Mouse (Mus musculus) heart, embryonic 11.5 days (tissue): Measurements from ENCODE around the gene H2-Ob. TPM values are rescaled to one million over a fixed set of nuclear protein-coding genes. Genes with fewer than 3 reads are reported as not detected.
A peak's percentile ranks its signal among the peaks of the same experiment; 100 is the strongest.

Experiments
- ATAC-seq: fragments of 200-750 bp; cut with Nextera tagmentation; replicated peaks from 2 replicates; pipeline ENCODE4 v1.8.0; 2017; ENCODE audit warnings: moderate library complexity; ENCODE audit not compliant: insufficient number of reproducible peaks, low FRiP score, low TSS enrichment
- H3K27ac ChIP-seq: fragments of 300-500 bp; sonication (generic); 2 replicates; pipeline ENCODE4 v1.5.1; 2014; ENCODE audit warnings: mild to moderate bottlenecking, low read depth, low read length
- H3K27me3 ChIP-seq: fragments of 300-500 bp; sonication (generic); 2 replicates; pipeline ENCODE4 v1.6.1; 2014; ENCODE audit warnings: mild to moderate bottlenecking, low read length, mixed read lengths; ENCODE audit not compliant: control insufficient read depth, insufficient read depth
- H3K36me3 ChIP-seq: fragments of 300-500 bp; sonication (generic); 2 replicates; pipeline ENCODE4 v1.6.1; 2014; ENCODE audit warnings: mild to moderate bottlenecking, low read length, moderate library complexity, mixed read lengths; ENCODE audit not compliant: control insufficient read depth, insufficient read depth
- H3K4me1 ChIP-seq: fragments of 300-500 bp; sonication (generic); 2 replicates; pipeline ENCODE4 v1.6.1; 2014; ENCODE audit warnings: low read length; ENCODE audit not compliant: control insufficient read depth, insufficient read depth
- H3K4me2 ChIP-seq: fragments of 300-500 bp; sonication (generic); 2 replicates; pipeline ENCODE4 v1.6.1; 2014; ENCODE audit warnings: mild to moderate bottlenecking, moderate library complexity
- H3K4me3 ChIP-seq: fragments of 300-500 bp; sonication (generic); 2 replicates; pipeline ENCODE4 v1.5.1; 2014; ENCODE audit warnings: low read depth, low read length
- H3K9ac ChIP-seq: fragments of 300-500 bp; sonication (generic); 2 replicates; pipeline ENCODE4 v1.6.1; 2014; ENCODE audit warnings: mild to moderate bottlenecking, low read depth, low read length, moderate library complexity
- H3K9me3 ChIP-seq: fragments of 300-500 bp; sonication (generic); replicated peaks from 2 replicates; pipeline ENCODE4 v1.6.1; 2016; ENCODE audit warnings: low read length; ENCODE audit not compliant: control insufficient read depth
- WGBS: fragments of 180-500 bp; shearing (Covaris S2); extraction: QIAGEN DNeasy Blood & Tissue Kit; methylation state at CpG from one replicate; pipeline ENCODE4 v1.1.7; 2014; ENCODE audit not compliant: insufficient replicate concordance; 5-methylcytosine and 5-hydroxymethylcytosine counted together
- polyA plus RNA-seq: library from polyadenylated mRNA; unstranded; fragments of >200 nt; fragmentation: Nextera tagmentation; extraction: Ambion mirVana; gene quantifications from 2 replicates; pipeline ENCODE4 v1.2.1, GENCODE M21; 2014

Gene H2-Ob
- polyA plus RNA-seq, 1 experiment from 2014 or later: not detected

DNA sequence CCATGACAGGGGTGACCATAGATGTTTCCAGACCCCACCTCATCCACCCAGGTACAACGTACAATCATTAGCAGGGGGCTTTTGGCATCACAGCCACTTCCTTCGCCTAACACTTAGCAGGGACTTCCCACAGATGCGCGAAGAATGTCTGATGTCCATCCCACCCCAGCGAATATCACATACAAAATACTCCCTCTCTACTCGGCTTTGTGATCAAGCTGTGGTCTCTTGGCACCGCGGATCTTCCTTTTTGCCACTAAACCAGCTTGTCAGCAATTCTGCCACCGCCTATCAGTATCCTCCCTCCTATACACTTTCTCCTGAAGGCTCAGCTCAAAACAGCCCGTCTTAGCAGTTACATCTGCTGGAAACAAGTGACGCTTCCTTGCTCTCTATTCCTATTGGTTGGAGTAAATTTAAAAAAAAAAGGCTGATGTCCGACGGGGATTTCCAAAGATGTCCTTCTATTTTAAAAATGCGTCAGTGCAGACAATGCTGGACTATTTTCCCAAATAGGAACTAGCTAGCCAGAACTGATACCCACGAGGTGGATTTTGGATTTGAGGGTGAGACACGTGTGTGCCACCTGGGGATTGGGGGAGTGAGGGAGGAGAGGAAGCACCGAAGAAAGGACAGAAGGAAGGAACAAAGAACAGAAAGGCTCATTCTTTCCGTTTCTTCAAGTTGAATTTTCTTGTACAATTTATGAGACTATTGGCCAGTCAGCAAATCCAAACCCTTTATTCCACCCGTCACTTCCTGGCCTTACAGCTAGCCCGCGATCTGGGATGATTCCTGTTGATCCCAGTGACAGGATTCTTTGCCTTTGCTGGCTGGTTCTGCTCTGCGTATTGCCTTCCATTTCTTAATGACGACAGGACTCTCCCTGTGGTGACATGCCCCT is 57.4 kb downstream of the H2-Ob start:
- WGBS: 25% methylated on average over 23 of the region's 23 CpGs
- Histone ChIP-seq H3K4me2 (peak overlapping the region; percentile 59), H3K4me1 (no peaks in the 10 kb centered on the region), H3K36me3 (no peaks in the 10 kb centered on the region), H3K9me3 (no peaks in the 10 kb centered on the region), H3K27me3 (peaks cover 6% of the 10 kb centered on the region), H3K27ac (no peak overlapping the region), H3K4me3 (peak overlapping the region; percentile 26), H3K9ac (no peak overlapping the region)
- ATAC-seq: no peak

DNA sequence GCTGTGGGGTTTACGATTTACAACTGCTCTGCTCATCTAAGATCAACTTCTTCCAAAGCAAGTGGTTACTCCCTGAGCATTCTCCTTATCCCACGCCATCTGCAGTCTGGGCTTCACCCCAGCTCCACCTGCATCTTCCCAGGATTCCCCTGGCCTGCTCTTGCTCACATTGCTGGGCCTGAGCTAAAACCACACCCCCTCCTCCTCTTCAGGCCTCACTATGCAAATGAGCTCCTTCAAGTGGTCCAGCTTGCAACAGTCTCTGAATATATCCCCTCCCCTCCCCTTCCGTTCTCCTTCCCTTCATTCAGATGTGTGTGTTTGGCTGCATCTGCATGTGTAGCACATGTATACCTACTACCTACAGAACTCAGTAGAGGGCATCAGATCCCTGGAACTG is 60.7 kb downstream of the H2-Ob start:
- no peak overlapping the region for H3K4me2 ChIP-seq

DNA sequence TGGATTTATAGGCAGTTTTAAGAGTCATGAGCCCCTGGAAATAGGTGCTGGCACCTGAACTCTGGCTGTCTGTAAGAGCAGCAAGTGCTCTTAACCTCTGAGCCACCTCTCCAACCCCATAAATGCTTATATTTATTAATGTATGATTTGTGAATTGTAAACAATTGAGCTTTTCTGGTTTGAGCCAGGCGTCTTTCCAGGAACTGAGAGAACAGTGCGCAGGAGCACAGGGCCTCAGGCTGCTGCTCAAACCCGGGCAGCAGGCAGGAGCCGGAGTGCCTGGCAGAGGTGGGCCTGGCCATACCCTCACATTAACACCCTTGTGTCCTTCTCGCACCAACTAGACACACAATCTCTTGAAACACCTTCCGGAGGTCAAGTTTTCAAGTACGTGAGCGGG is 61.4 kb downstream of the H2-Ob start:
- no peak overlapping the region for H3K27ac ChIP-seq
- no peak overlapping the region for H3K4me3 ChIP-seq
- peaks cover 6% of the 10 kb centered on the region for H3K27me3 ChIP-seq
- WGBS: 83% methylated on average over 8 of the region's 8 CpGs
- no peaks in the 10 kb centered on the region for H3K9me3 ChIP-seq
- H3K36me3 ChIP-seq: no peaks in the 10 kb centered on the region
- H3K4me2 ChIP-seq: no peak overlapping the region
- H3K4me1 ChIP-seq: no peaks in the 10 kb centered on the region
- ATAC-seq: no peak
- H3K9ac ChIP-seq: no peak overlapping the region

More for the DNA sequence above, 60.7 kb downstream of the H2-Ob start:
- Histone ChIP-seq H3K4me1 (no peaks in the 10 kb centered on the region), H3K9ac (no peak overlapping the region), H3K36me3 (no peaks in the 10 kb centered on the region), H3K27ac (no peak overlapping the region), H3K4me3 (no peak overlapping the region), H3K27me3 (peaks cover 6% of the 10 kb centered on the region), H3K9me3 (no peaks in the 10 kb centered on the region)
- ATAC-seq: no peak
- 58% methylated on average over 3 of the region's 3 CpGs for WGBS

DNA sequence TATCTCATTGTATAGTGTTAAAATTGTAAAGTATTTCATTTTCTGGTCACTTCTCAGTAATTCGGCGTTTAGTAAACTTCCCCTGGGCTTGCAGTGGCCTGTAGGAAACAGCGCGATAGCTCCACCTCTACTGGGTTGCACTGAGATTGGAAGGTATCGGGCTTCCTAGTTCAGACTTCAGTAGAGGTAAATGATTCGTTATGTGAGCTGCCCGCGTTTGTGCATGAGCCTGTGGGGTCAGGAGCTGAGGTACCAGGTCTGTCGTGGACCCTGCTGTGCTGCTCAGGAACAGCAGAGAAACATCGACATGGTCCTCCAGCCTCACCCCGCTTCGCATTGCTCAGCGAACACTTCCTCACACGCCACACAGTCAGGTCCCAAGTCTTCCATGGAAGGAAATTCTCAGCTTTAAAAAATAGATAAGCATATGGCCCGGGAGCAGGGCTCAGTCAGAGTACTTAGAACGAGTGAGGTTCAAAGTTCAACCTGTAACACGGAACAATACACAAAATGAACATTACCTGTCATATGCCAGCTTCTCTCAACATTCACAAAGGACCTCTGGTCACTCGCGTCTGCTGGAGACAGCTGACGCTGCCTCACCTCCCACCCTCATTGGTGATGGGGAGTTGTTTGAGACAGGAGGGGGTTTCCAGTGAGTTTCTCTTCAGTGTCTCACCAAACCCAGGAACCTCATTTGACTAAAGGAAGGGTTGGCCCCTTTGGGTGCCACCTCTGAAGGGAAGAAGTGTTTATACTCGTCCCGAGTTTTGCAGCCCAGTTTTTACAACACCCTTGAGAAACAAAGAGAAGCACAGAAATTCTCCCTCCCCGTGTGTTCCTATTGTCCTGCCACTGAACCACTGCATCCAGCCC is 62.2 kb downstream of the H2-Ob start:
- no peaks in the 10 kb centered on the region for H3K9me3 ChIP-seq
- no peak overlapping the region for H3K9ac ChIP-seq
- H3K27ac ChIP-seq: no peak overlapping the region
- 67% methylated on average over 23 of the region's 23 CpGs for WGBS
- no peak overlapping the region for H3K4me3 ChIP-seq
- H3K36me3 ChIP-seq: no peaks in the 10 kb centered on the region
- no peaks in the 10 kb centered on the region for H3K4me1 ChIP-seq
- H3K4me2 ChIP-seq: no peak overlapping the region
- ATAC-seq: no peak
- H3K27me3 ChIP-seq: peaks cover 6% of the 10 kb centered on the region

DNA sequence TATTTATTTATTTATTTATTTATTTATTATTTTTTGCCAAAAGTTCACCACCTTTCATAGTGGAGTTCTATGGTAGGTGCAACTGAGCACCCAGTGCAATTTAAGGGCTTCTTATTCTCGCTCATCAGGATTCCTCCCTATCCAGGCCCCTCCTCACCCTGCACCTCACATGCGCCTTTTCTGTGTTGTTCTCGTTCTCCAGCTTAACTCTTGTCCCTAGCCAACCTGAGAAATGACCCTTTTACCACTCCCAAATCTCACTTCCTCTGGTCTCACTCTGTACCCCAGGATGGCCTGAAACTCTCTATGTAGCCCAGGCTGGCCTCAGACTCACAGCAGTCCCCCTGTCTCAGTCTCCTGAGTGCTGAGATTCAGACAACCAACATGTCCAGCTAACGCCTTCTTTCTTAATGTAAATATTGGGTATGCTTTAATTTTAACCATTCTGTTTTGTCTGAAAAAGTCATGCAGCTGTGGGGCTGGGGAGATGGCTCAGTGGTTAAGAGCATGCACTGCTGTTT is 63.0 kb downstream of the H2-Ob start:
- H3K27ac ChIP-seq: no peak overlapping the region
- H3K4me3 ChIP-seq: no peak overlapping the region
- H3K36me3 ChIP-seq: no peaks in the 10 kb centered on the region
- no peak overlapping the region for H3K9ac ChIP-seq
- H3K27me3 ChIP-seq: peaks cover 4% of the 10 kb centered on the region
- H3K9me3 ChIP-seq: no peaks in the 10 kb centered on the region
- no peak for ATAC-seq
- WGBS: 73% methylated on average over 4 of the region's 4 CpGs
- no peaks in the 10 kb centered on the region for H3K4me1 ChIP-seq
- no peak overlapping the region for H3K4me2 ChIP-seq

DNA sequence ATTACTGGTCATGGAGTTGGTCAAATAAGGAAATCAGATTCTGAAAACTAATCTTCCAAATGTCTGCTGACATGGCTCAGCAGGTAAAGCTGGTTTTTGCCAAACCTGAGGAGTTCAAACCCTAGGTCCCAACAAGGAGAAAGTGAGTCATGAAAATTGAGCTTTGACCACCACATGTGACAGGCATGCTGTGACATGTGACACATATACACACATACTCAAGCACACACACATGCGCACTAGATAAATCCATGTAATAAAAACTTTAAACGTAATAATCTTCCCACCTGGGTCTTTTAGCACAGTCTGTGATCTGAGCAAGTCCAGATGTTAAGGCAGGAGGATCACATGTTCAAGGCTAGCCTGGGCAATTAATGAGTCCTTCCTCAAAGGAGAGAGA is 65.1 kb downstream of the H2-Ob start:
- Histone ChIP-seq H3K9ac (no peak overlapping the region), H3K36me3 (no peaks in the 10 kb centered on the region), H3K4me2 (no peak overlapping the region), H3K4me1 (no peaks in the 10 kb centered on the region), H3K27ac (no peak overlapping the region), H3K4me3 (no peak overlapping the region), H3K9me3 (no peaks in the 10 kb centered on the region), H3K27me3 (peaks cover 3% of the 10 kb centered on the region; the same call in 1 of the 2 replicates)
- ATAC-seq: no peak
- 75% methylated on average over 2 of the region's 2 CpGs for WGBS

Other genes starting within 250 kb of the H2-Ob start
- gene H2-K1, start 238.6 kb upstream of the H2-Ob start, polyA plus RNA-seq: 13.8 and 13.9 TPM in 2 replicates
- 3.9 and 4.4 TPM in 2 replicates for gene Ring1, start 214.2 kb upstream of the H2-Ob start, polyA plus RNA-seq
- 29.4 and 35.5 TPM in 2 replicates for gene H2-Ke6, start 210.8 kb upstream of the H2-Ob start, polyA plus RNA-seq
- 61.4 and 67.2 TPM in 2 replicates for gene Slc39a7, start 207.2 kb upstream of the H2-Ob start, polyA plus RNA-seq
- gene Rxrb, start 207.1 kb upstream of the H2-Ob start, polyA plus RNA-seq: 13.8 and 14.6 TPM in 2 replicates
- gene Col11a2, start 199.5 kb upstream of the H2-Ob start, polyA plus RNA-seq: 0.31 and 0.70 TPM in 2 replicates
- 0.34 and 1.2 TPM in 2 replicates for gene H2-Oa, start 146.6 kb upstream of the H2-Ob start, polyA plus RNA-seq
- 6.2 and 8.1 TPM in 2 replicates for gene H2-DMa, start 119.4 kb upstream of the H2-Ob start, polyA plus RNA-seq
- gene Brd2, start 116.3 kb upstream of the H2-Ob start, polyA plus RNA-seq: 59.7 and 105 TPM in 2 replicates
- 0.20 TPM in 1 of 2 replicates, not detected in the other for gene H2-DMb2, start 95.6 kb upstream of the H2-Ob start, polyA plus RNA-seq
- gene H2-DMb1, start 85.8 kb upstream of the H2-Ob start, polyA plus RNA-seq: 0.27 and 0.29 TPM in 2 replicates
- 0.63 and 0.86 TPM in 2 replicates for gene Tap1, start 51.4 kb upstream of the H2-Ob start, polyA plus RNA-seq
- gene Psmb9, start 51.1 kb upstream of the H2-Ob start, polyA plus RNA-seq: 0.42 and 0.59 TPM in 2 replicates
- 1.5 and 2.5 TPM in 2 replicates for gene Psmb8, start 41.2 kb upstream of the H2-Ob start, polyA plus RNA-seq
- gene Tap2, start 35.4 kb upstream of the H2-Ob start, polyA plus RNA-seq: 0.44 and 1.4 TPM in 2 replicates
- gene H2-Ab1, start 18.8 kb downstream of the H2-Ob start, polyA plus RNA-seq: 11.7 and 13.5 TPM in 2 replicates
- not detected in 2 replicates for gene H2-Aa, start 48.9 kb downstream of the H2-Ob start, polyA plus RNA-seq
- gene H2-Eb1, start 67.0 kb downstream of the H2-Ob start, polyA plus RNA-seq: 1.5 and 2.3 TPM in 2 replicates
- not detected in 2 replicates for gene H2-Eb2, start 86.8 kb downstream of the H2-Ob start, polyA plus RNA-seq
- gene Btnl2, start 115.9 kb downstream of the H2-Ob start, polyA plus RNA-seq: not detected in 2 replicates
- gene Btnl1, start 138.2 kb downstream of the H2-Ob start, polyA plus RNA-seq: not detected in 2 replicates
- not detected in 2 replicates for gene BC051142, start 159.9 kb downstream of the H2-Ob start, polyA plus RNA-seq
- not detected in 2 replicates for gene Btnl4, start 238.4 kb downstream of the H2-Ob start, polyA plus RNA-seq